Mouse (Mus musculus) heart, adult 2 months (tissue): ENCODE data around the gene Calm5.

Experiments used
- CTCF ChIP-seq: fragments of 200-600 bp; IDR thresholded peaks from 2 replicates; pipeline ENCODE4 v1.8.1; 2022; ENCODE audit warnings: antibody characterized with exemption, mild to moderate bottlenecking, moderate library complexity
- POLR2A ChIP-seq: fragments of 200-500 bp; IDR thresholded peaks from 2 replicates; pipeline ENCODE4 v1.6.1; 2011; ENCODE audit warnings: mild to moderate bottlenecking, low read depth, low read length, control low read depth; ENCODE audit not compliant: insufficient read depth

- TF ChIP-seq CTCF (no peak), POLR2A (no peak)
Observed at GRCm38 (mm10) chr13:3862325-3862724, 8.4 kb downstream of the Calm5 start.
